Mouse (Mus musculus) G1E (cell line): ENCODE results near the gene Ccr2.

Source experiments
- CTCF ChIP-seq: IDR thresholded peaks from 2 replicates; pipeline ENCODE4 v1.5.1; 2012; ENCODE audit warnings: low read depth, low read length, inconsistent platforms, mixed read lengths
- GATA1 ChIP-seq: IDR thresholded peaks from 2 replicates; pipeline ENCODE4 v1.6.1; 2012; ENCODE audit warnings: borderline replicate concordance, low read length, inconsistent platforms, mixed read lengths
- POLR2AphosphoS5 ChIP-seq: IDR thresholded peaks from 2 replicates; pipeline ENCODE4 v1.6.1; 2012; ENCODE audit warnings: low read depth, low read length, inconsistent platforms; ENCODE audit not compliant: insufficient replicate concordance
- TAL1 ChIP-seq: conservative IDR thresholded peaks from 2 replicates; pipeline ENCODE4 v1.6.1; 2012; ENCODE audit warnings: low read depth, low read length, inconsistent platforms, mixed read lengths

DNA sequence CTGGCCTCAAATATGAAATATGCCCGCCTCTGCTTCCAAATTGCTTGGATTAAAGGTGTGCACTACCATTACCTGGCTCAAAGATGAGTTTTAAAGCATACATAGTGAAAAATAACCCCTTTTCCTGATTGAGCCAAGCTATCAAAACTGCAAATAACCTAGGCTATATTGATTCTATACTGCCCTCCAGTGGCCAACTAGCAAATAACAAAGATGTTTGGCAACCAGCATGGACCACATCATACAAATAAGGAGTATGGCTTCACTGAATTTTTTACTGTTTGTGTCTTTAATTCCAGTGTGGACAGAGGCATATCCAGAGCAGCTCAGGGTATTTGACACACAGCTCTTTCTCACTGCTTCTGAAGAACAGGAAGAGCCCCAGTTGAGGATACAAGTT is 26.6 kb downstream of the Ccr2 start:
- no peak for TF ChIP-seq GATA1
- no peak; the same call in 1 of the 2 replicates for TF ChIP-seq CTCF
- no peak for TF ChIP-seq TAL1
- TF ChIP-seq POLR2AphosphoS5: no peak
